In the genomic region with DNA sequence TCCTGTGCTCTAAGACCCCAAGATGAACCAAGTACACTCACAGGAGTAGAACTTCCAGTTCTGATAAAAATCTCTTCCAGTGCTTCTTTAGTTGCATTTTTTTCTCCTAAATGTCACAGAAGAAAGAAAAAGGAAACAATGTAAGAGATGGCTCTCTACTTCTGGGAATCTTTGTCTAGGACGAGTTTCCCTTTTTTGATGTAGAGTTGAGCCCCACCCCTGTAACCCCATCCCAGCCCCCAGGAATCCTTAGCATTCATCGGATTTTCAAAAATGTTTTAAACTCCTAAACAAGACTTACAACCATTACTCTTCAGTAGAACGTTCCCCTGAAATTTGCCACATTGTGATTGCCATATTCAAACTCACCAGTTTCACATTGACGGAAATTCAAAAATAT, we compare ENCODE assay signal across 21 mouse cellular contexts. TPM values are rescaled to one million over a fixed set of nuclear protein-coding genes. Genes with fewer than 3 reads are reported as not detected.
A peak's percentile ranks its signal among the peaks of the same experiment; 100 is the strongest.
DNase-seq lines count a peak whose midpoint lies in the region; TF ChIP-seq lines count a peak whose summit lies in the region.
"Had no signal": no experiment of that assay in that cellular context is flagged by ENCODE, and none has a peak within 500 bp of the region (broad histone marks: within the 10 kb centered on the region; RNA-seq: fewer than 3 reads in every experiment).

No protein-coding gene starts in this region.

- no peaks in the 10 kb centered on the region for H3K27me3 ChIP-seq in E14TG2a.4 (ENCODE audit: insufficient read depth, low read length)
- H3K27me3 ChIP-seq: CH12.LX; embryonic facial prominence, embryonic 13.5 days; embryonic facial prominence, embryonic 15.5 days; forebrain, embryonic 12.5 days had no signal

- no peak for TF ChIP-seq CTCF in E14TG2a.4 (conservative IDR thresholded peaks at IDR 0.05; ENCODE audit: low read length)

- H3K4me1 ChIP-seq in E14TG2a.4 (replicated peaks; ENCODE audit: low read depth, low read length) = peaks cover 40% of the 10 kb centered on the region
- H3K4me1 ChIP-seq: embryonic facial prominence, embryonic 13.5 days; embryonic facial prominence, embryonic 15.5 days had no signal

- peak overlapping the region; percentile 73 for H3K4me3 ChIP-seq in E14TG2a.4 (replicated peaks; ENCODE audit: low read length)
- H3K4me3 ChIP-seq: embryonic facial prominence, embryonic 13.5 days; embryonic facial prominence, embryonic 15.5 days; erythroblast, embryonic 14.5 days; forebrain, embryonic 10.5 days; forebrain, embryonic 12.5 days had no signal

- H3K36me3 ChIP-seq in E14TG2a.4 (ENCODE audit: insufficient read depth, low read length) = peaks cover 38% of the 10 kb centered on the region
- H3K36me3 ChIP-seq: embryonic facial prominence, embryonic 13.5 days; embryonic facial prominence, embryonic 15.5 days; forebrain, embryonic 10.5 days; forebrain, embryonic 12.5 days had no signal

- DNase-seq in ES-CJ7 (ENCODE audit: low read depth, low spot score) (peak; percentile 57), R1 (ENCODE audit: low read depth, low spot score) (peak; percentile 68)
- no peak for DNase-seq in gastrocnemius, postnatal 14 days
- DNase-seq in cerebellum, postnatal 25 days = no peak
- DNase-seq: adrenal gland, adult 2 months; adrenal gland, postnatal 10 days; adrenal gland, postnatal 25 days; B cell, adult 2 months; cerebellum, adult 11-12 months; cerebellum, adult 2 months; cerebellum, adult 9-10 months; cerebellum, postnatal 10 days; cerebellum, postnatal 36 days; embryo, embryonic 11 days had no signal

- peaks cover 38% of the 10 kb centered on the region for H3K9me3 ChIP-seq in E14TG2a.4 (ENCODE audit: low read length)
- H3K9me3 ChIP-seq: embryonic facial prominence, embryonic 13.5 days; embryonic facial prominence, embryonic 15.5 days; forebrain, embryonic 12.5 days had no signal

- intact Hi-C loops in gastrocnemius, postnatal 14 days (cut with DNase I; ENCODE audit: low total_unique reads) = no loop called here

RNA-seq across cellular contexts. Expression of a gene that starts 31.1 kb away (rescaled TPM):
- 10 to 100 TPM; 62.4 to 62.7 TPM for total RNA-seq in gastrocnemius, postnatal 14 days (2021)

RNA-seq across cellular contexts. Expression of a gene that starts 31.7 kb away (rescaled TPM):
- total RNA-seq in gastrocnemius, postnatal 14 days (2021) = 1 to 10 TPM; 2.4 to 2.9 TPM

RNA-seq across cellular contexts. Expression of a gene that starts 56.6 kb away (rescaled TPM):
- total RNA-seq in gastrocnemius, postnatal 14 days (2021) = 10 to 100 TPM; 12.2 to 15.1 TPM

RNA-seq across cellular contexts. Expression of a gene that starts 57.5 kb away (rescaled TPM):
- 1 to 10 TPM; 7.2 to 8.4 TPM for total RNA-seq in gastrocnemius, postnatal 14 days (2021)

Comparison
In these comparisons a context has a peak if more than half of its experiments do, and no peak if none do; other contexts are left out.
1. DNase-seq: peak in ES-CJ7 (single experiment) and R1 (single experiment); none in gastrocnemius, postnatal 14 days (single experiment) and cerebellum, postnatal 25 days (0 of 2).